Mouse (Mus musculus) spleen, adult 2 months (tissue): ENCODE results near the gene Vti1a.

Experiments
- CTCF ChIP-seq: fragments of 200-500 bp; IDR thresholded peaks from 2 replicates; pipeline ENCODE4 v1.5.1; 2011; ENCODE audit warnings: mild to moderate bottlenecking, inconsistent platforms; ENCODE audit not compliant: insufficient read depth, insufficient read length, insufficient replicate concordance; ENCODE audit errors: extremely low read depth
- POLR2A ChIP-seq: fragments of 200-500 bp; IDR thresholded peaks from 2 replicates; pipeline ENCODE4 v1.6.1; 2011; ENCODE audit warnings: low read depth, low read length, inconsistent platforms

- TF ChIP-seq CTCF (no peak), POLR2A (no peak)
These were observed 232.6 kb downstream of the Vti1a start for GRCm38 (mm10) chr19:55548656-55549055.
